Mouse (Mus musculus): ENCODE data around the gene Ints13.

DNA sequence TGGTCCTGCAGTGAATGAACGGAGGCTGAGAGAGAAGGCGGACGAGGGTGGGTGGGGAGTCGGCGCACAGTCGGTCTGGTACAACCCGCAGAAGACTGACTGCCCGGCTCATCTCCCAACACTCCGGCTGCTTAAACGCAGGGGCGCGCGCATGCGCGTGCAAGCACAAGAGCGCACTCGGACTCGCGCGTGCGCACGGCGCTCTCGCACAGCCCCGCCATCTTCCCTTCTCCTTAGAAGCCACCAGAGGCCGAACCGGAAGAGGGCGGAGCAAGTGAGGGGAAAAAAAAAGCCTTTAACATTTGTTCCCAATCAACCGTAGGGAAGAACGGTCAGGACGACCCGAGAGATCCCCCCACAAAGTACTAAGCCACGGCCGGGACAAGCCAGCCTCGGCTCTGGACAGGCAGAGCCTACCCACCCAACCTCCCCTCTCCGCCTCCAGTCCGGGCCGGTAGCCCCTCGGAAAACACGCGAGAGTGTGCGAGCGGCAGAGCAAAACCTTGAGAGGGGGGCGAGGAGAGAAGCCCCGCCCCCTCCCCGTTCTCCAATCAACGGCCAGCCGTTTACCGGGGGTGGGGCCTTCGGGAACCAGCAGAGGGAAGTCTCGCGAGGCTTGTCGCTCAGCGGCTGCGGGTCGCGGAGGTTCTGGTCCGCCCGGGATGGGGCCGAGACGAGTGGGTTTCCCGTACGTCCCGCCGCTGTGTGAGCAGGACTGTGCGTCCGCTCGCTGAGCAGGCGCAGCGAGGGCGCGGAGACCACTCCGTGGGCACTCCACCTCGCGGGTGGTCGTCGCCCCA is at the start of gene Ints13:
- TF ChIP-seq RAD21 (IDR thresholded peaks at IDR 0.05; ENCODE audit: low read depth, low read length), result no peak
- no peak for TF ChIP-seq SMC3 (IDR thresholded peaks at IDR 0.05; ENCODE audit: low read depth, low read length)
- no peak for TF ChIP-seq JUND (conservative IDR thresholded peaks at IDR 0.05; ENCODE audit: low read depth, low read length)
- no peak for TF ChIP-seq GABPA (IDR thresholded peaks at IDR 0.05; ENCODE audit: insufficient replicate concordance, low read depth, low read length)
- peak; percentile 23; the same call in 1 of the 2 replicates for TF ChIP-seq E2F4 (IDR thresholded peaks at IDR 0.05; ENCODE audit: insufficient replicate concordance, low read depth, low read length)
- TF ChIP-seq CTCF (conservative IDR thresholded peaks at IDR 0.05 in 1 of 2, IDR thresholded peaks at IDR 0.05 in 1 of 2; ENCODE audit: low read depth in 2 of 2, low read length in 2 of 2), result no peak
- peak; percentile 94 for TF ChIP-seq POLR2A (IDR thresholded peaks at IDR 0.05; ENCODE audit: low read depth, low read length)
- peak; percentile 38; the same call in 1 of the 2 replicates for TF ChIP-seq BHLHE40 (IDR thresholded peaks at IDR 0.05; ENCODE audit: low read depth, low read length)
- no peak for TF ChIP-seq PAX5 (IDR thresholded peaks at IDR 0.05; ENCODE audit: low read length)
- no peak for TF ChIP-seq USF2 (conservative IDR thresholded peaks at IDR 0.05; ENCODE audit: low read depth, low read length)
- peak; percentile 87 for TF ChIP-seq TCF12 (IDR thresholded peaks at IDR 0.05; ENCODE audit: low read depth, low read length)
- no peak for TF ChIP-seq USF1 (IDR thresholded peaks at IDR 0.05; ENCODE audit: low read depth, low read length)
- TF ChIP-seq KAT2A (IDR thresholded peaks at IDR 0.05; ENCODE audit: insufficient replicate concordance, low read length), result no peak
- TF ChIP-seq ETS1 (conservative IDR thresholded peaks at IDR 0.05; ENCODE audit: low read depth, low read length), result no peak; the same call in 1 of the 2 replicates

All from CH12.LX (cell line).